Comparison of ENCODE assay signal across 31 mouse cellular contexts in genomic region chr2:163031289-163031688, GRCm38 (mm10). TPM values are rescaled to one million over a fixed set of nuclear protein-coding genes. Genes with fewer than 3 reads are reported as not detected.
DNase-seq lines count a peak whose midpoint lies in the region; TF ChIP-seq lines count a peak whose summit lies in the region.
"Had no signal": no experiment of that assay in that cellular context is flagged by ENCODE, and none has a peak within 500 bp of the region (broad histone marks: within the 10 kb centered on the region; RNA-seq: fewer than 3 reads in every experiment).

No protein-coding gene starts in this region.

- TF ChIP-seq CTCF in ES-Bruce4 (IDR thresholded peaks at IDR 0.05; ENCODE audit: low read depth, low read length) = no peak

- H3K27ac ChIP-seq in ES-Bruce4 (ENCODE audit: insufficient read depth, low read length) (peak overlapping the region; percentile 97), ES-E14 (ENCODE audit: insufficient read depth, low read depth, low read length, poor library complexity, severe bottlenecking) (peak overlapping the region; percentile 92)
- H3K27ac ChIP-seq: embryonic facial prominence, embryonic 13.5 days; embryonic facial prominence, embryonic 15.5 days; forebrain, embryonic 10.5 days; forebrain, embryonic 12.5 days had no signal

- no peak for TF ChIP-seq POLR2A in ES-Bruce4 (IDR thresholded peaks at IDR 0.05; ENCODE audit: insufficient read depth, low read length)

- H3K27me3 ChIP-seq in ES-Bruce4 (ENCODE audit: control insufficient read depth, insufficient read depth, low read length, poor library complexity, severe bottlenecking) = no peaks in the 10 kb centered on the region
- H3K27me3 ChIP-seq: CH12.LX; embryonic facial prominence, embryonic 13.5 days; embryonic facial prominence, embryonic 15.5 days; forebrain, embryonic 12.5 days had no signal

- in situ Hi-C loops in ES-E14 (cut with MboI; ENCODE audit: low sequenced_read_pairs in 2 of 2, unreplicated experiment in 2 of 2) = no loop called here

- H3K9ac ChIP-seq in ES-Bruce4 (ENCODE audit: low read depth, poor library complexity, severe bottlenecking) = peak overlapping the region; percentile 55
- H3K9ac ChIP-seq in ES-E14 (ENCODE audit: insufficient read depth, low read depth, low read length, poor library complexity, severe bottlenecking) = peak overlapping the region; percentile 18; the same call in 1 of the 2 replicates
- H3K9ac ChIP-seq: embryonic facial prominence, embryonic 13.5 days; embryonic facial prominence, embryonic 15.5 days; forebrain, embryonic 12.5 days had no signal

- H3K4me3 ChIP-seq in ES-Bruce4 (ENCODE audit: low read depth, low read length) = no peak overlapping the region
- H3K4me3 ChIP-seq in ES-E14 (ENCODE audit: insufficient read depth in 1 of 2, low read depth in 1 of 2, low read length in 2 of 2, poor library complexity in 1 of 2, severe bottlenecking in 1 of 2) = no peak overlapping the region
- H3K4me3 ChIP-seq: embryonic facial prominence, embryonic 13.5 days; embryonic facial prominence, embryonic 15.5 days; erythroblast, embryonic 14.5 days; forebrain, embryonic 10.5 days; forebrain, embryonic 12.5 days had no signal

- no peak for TF ChIP-seq EP300 in ES-Bruce4 (IDR thresholded peaks at IDR 0.05; ENCODE audit: insufficient read depth, low read depth, low read length)

- H3K36me3 ChIP-seq in ES-Bruce4 (ENCODE audit: control insufficient read depth, insufficient read depth, low read length, poor library complexity, severe bottlenecking) (peaks cover 12% of the 10 kb centered on the region), ES-E14 (ENCODE audit: control insufficient read depth, insufficient read depth, low read length, poor library complexity, severe bottlenecking) (peaks cover 5% of the 10 kb centered on the region)

- H3K9me3 ChIP-seq in ES-Bruce4 (replicated peaks; ENCODE audit: control insufficient read depth, insufficient read depth, low read length, poor library complexity, severe bottlenecking) (no peaks in the 10 kb centered on the region), ES-E14 (ENCODE audit: control insufficient read depth, insufficient read depth, low read depth, low read length) (no peaks in the 10 kb centered on the region)
- H3K9me3 ChIP-seq: embryonic facial prominence, embryonic 13.5 days; embryonic facial prominence, embryonic 15.5 days; forebrain, embryonic 10.5 days; forebrain, embryonic 12.5 days had no signal

- peaks cover 11% of the 10 kb centered on the region for H3K4me1 ChIP-seq in ES-Bruce4 (ENCODE audit: control insufficient read depth, insufficient read depth, low read length)
- H3K4me1 ChIP-seq in ES-E14 (ENCODE audit: control insufficient read depth in 2 of 2, insufficient read depth in 2 of 2, low read length in 2 of 2, poor library complexity in 1 of 2) = peaks cover 10 to 28% of the 10 kb centered on the region in 2 experiments
- H3K4me1 ChIP-seq: embryonic facial prominence, embryonic 13.5 days; embryonic facial prominence, embryonic 15.5 days; forebrain, embryonic 12.5 days had no signal

- peak; percentile 26 for DNase-seq in adrenal gland, adult 2 months
- no peak for DNase-seq in adrenal gland, adult 18-20 months (ENCODE audit: low spot score in 2 of 2)
- DNase-seq in ES-E14 (ENCODE audit: low read depth, low spot score) = no peak
- DNase-seq in ZHBTc4 (ENCODE audit: low read depth, low spot score) = peak; percentile 90
- no peak for DNase-seq in thymus, postnatal 10 days (ENCODE audit: low spot score in 2 of 2)
- no peak for DNase-seq in right cerebral cortex, postnatal 4 days
- DNase-seq: adrenal gland, postnatal 14 days; B cell, adult 2 months; cerebellum, adult 11 months; cerebellum, adult 18-20 months; cerebellum, adult 8-10 months; cerebellum, adult 9-11 months; cerebellum, postnatal 14 days; cerebellum, postnatal 36 days; embryo, embryonic 11 days had no signal

TF ChIP-seq in ES-E14, 5 proteins besides CTCF, POLR2A, EP300 and RAD21:
- TF ChIP-seq MAFK (IDR thresholded peaks at IDR 0.05; ENCODE audit: insufficient read depth, low read depth, low read length) (peak; percentile 72), ZC3H11A (IDR thresholded peaks at IDR 0.05; ENCODE audit: borderline replicate concordance, low read depth, low read length) (no peak), HCFC1 (IDR thresholded peaks at IDR 0.05; ENCODE audit: borderline replicate concordance, insufficient read depth, low read length) (0 out of 2 replicates have a peak, but pooled peaks have one; percentile 30), CHD2 (IDR thresholded peaks at IDR 0.05; ENCODE audit: low read depth, low read length) (no peak)

RNA-seq across cellular contexts. Expression of gene Ift52, which starts 14.1 kb away (rescaled TPM):
- total RNA-seq in adrenal gland, adult 2 months (2021) = 10 to 100 TPM; 44.5 to 55.8 TPM
- polyA plus RNA-seq in adrenal gland, adult 2 months (2012; rRNA removed) = 19.4 and 25.9 TPM in 2 replicates
- total RNA-seq in adrenal gland, adult 18-20 months (2021) = 10 to 100 TPM; 39.5 to 61.6 TPM
- 62.6 and 69.4 TPM in 2 replicates for polyA plus RNA-seq in ES-Bruce4 (2011; ENCODE audit: insufficient read depth, insufficient read length, low read depth, missing spikeins)
- total RNA-seq in ES-E14 (2012; rRNA removed) = 15.5 and 17.2 TPM in 2 replicates

RNA-seq across cellular contexts. Expression of gene Mybl2, which starts 23.2 kb away (rescaled TPM):
- 1 to 10 TPM; 1.3 to 2.2 TPM for total RNA-seq in adrenal gland, adult 2 months (2021)
- 1.2 and 1.9 TPM in 2 replicates for polyA plus RNA-seq in adrenal gland, adult 2 months (2012; rRNA removed)
- total RNA-seq in adrenal gland, adult 18-20 months (2021) = 1 to 10 TPM; 1.6 to 1.9 TPM
- polyA plus RNA-seq in ES-Bruce4 (2011; ENCODE audit: insufficient read depth, insufficient read length, low read depth, missing spikeins) = 471 and 519 TPM in 2 replicates
- 281 and 391 TPM in 2 replicates for total RNA-seq in ES-E14 (2012; rRNA removed)

RNA-seq across cellular contexts. Expression of gene Sgk2, which starts 44.2 kb away (rescaled TPM):
- total RNA-seq in adrenal gland, adult 2 months (2021) = 1 to 10 TPM in 1 of 2 experiments, under 1 TPM in 1; 0.35 to 1.1 TPM
- 0.35 and 0.77 TPM in 2 replicates for polyA plus RNA-seq in adrenal gland, adult 2 months (2012; rRNA removed)
- total RNA-seq in adrenal gland, adult 18-20 months (2021) = under 1 TPM in 1 of 2 experiments, not detected in 1; 0.63 TPM
- 0.65 and 0.66 TPM in 2 replicates for polyA plus RNA-seq in ES-Bruce4 (2011; ENCODE audit: insufficient read depth, insufficient read length, low read depth, missing spikeins)
- total RNA-seq in ES-E14 (2012; rRNA removed) = 1.8 and 3.0 TPM in 2 replicates
- total RNA-seq: CH12.LX, MEL had no signal
- polyA plus RNA-seq: CD4-positive, CD25-positive, alpha-beta regulatory T cell, adult 4 months; embryonic facial prominence, embryonic 11.5 days; embryonic facial prominence, embryonic 15.5 days; erythroblast, embryonic 14.5 days; forebrain, embryonic 10.5 days; forebrain, embryonic 12.5 days; forebrain, embryonic 14.5 days; forebrain, embryonic 16.5 days had no signal

RNA-seq across cellular contexts. Expression of gene Gtsf1l, which starts 56.4 kb away (rescaled TPM):
- not detected for total RNA-seq in adrenal gland, adult 2 months (2021)
- polyA plus RNA-seq in adrenal gland, adult 2 months (2012; rRNA removed) = not detected in 2 replicates
- total RNA-seq in adrenal gland, adult 18-20 months (2021) = not detected
- 34.9 and 36.3 TPM in 2 replicates for polyA plus RNA-seq in ES-Bruce4 (2011; ENCODE audit: insufficient read depth, insufficient read length, low read depth, missing spikeins)
- total RNA-seq in ES-E14 (2012; rRNA removed) = 25.7 and 30.8 TPM in 2 replicates
- total RNA-seq: adrenal gland, postnatal 14 days; adrenal gland, postnatal 36 days; CH12.LX; common myeloid progenitor, adult 5-6 weeks; MEL had no signal
- polyA plus RNA-seq: brain, embryonic 14.5 days; CD4-positive, CD25-positive, alpha-beta regulatory T cell, adult 4 months; embryonic facial prominence, embryonic 11.5 days; embryonic facial prominence, embryonic 13.5 days; erythroblast, embryonic 14.5 days; forebrain, embryonic 10.5 days; forebrain, embryonic 12.5 days; forebrain, embryonic 16.5 days; frontal cortex, adult 2 months had no signal

Comparison
In these comparisons a context has a peak if more than half of its experiments do, and no peak if none do; other contexts are left out.
1. DNase-seq: peak in adrenal gland, adult 2 months (single experiment) and ZHBTc4 (single experiment); none in adrenal gland, adult 18-20 months (0 of 2), ES-E14 (single experiment), thymus, postnatal 10 days (0 of 2) and right cerebral cortex, postnatal 4 days (single experiment).
2. RNA of gene Mybl2, which starts 23.2 kb away (total RNA-seq): 281 to 391 TPM in ES-E14; 1.3 to 2.2 TPM in adrenal gland, adult 2 months and 1.6 to 1.9 TPM in adrenal gland, adult 18-20 months; every median in the first group is over 10 times any median in the second.